Mouse (Mus musculus) gastrocnemius, postnatal 4 days (tissue): ENCODE data around the gene Sptbn4. TPM values are rescaled to one million over a fixed set of nuclear protein-coding genes. Genes with fewer than 3 reads are reported as not detected.

Experiments
- total RNA-seq, 2 experiments: library from RNA; stranded (reverse); gene quantifications; 2 replicates each; pipeline ENCODE4 v1.2.3; 2021

Gene Sptbn4
- total RNA-seq, 2 experiments from 2014 or later: 0.21 to 0.34 TPM

Other genes with a start within 250 kb of the Sptbn4 start
- gene Itpkc, start 219.0 kb downstream of the Sptbn4 start, total RNA-seq: 1 to 10 TPM; 7.2 to 8.5 TPM
- 10 to 100 TPM in 1 of 2 experiments, 1 to 10 TPM in 1; 8.6 to 10.3 TPM for gene Coq8b, start 214.7 kb downstream of the Sptbn4 start, total RNA-seq
- 10 to 100 TPM; 26.3 to 32.3 TPM for gene Numbl, start 189.3 kb downstream of the Sptbn4 start, total RNA-seq
- 100 to 1,000 TPM; 152 to 169 TPM for gene Ltbp4, start 110.0 kb downstream of the Sptbn4 start, total RNA-seq
- 10 to 100 TPM; 11.0 to 11.5 TPM for gene Shkbp1, start 91.7 kb downstream of the Sptbn4 start, total RNA-seq
- not detected for gene Gm20479, start 90.3 kb downstream of the Sptbn4 start, total RNA-seq
- gene Blvrb, start 292 bp upstream of the Sptbn4 start, total RNA-seq: 10 to 100 TPM; 29.0 to 36.5 TPM
- 10 to 100 TPM; 13.0 to 13.6 TPM for gene Sertad3, start 26.1 kb upstream of the Sptbn4 start, total RNA-seq
- 10 to 100 TPM; 15.6 to 16.2 TPM for gene Sertad1, start 39.2 kb upstream of the Sptbn4 start, total RNA-seq
- gene Prx, start 51.6 kb upstream of the Sptbn4 start, total RNA-seq: 10 to 100 TPM; 36.6 to 38.2 TPM
- gene Hipk4, start 75.6 kb upstream of the Sptbn4 start, total RNA-seq: 1 to 10 TPM in 1 of 2 experiments, under 1 TPM in 1; 0.73 to 1.1 TPM
- gene Pld3, start 105.5 kb upstream of the Sptbn4 start, total RNA-seq: 10 to 100 TPM; 45.0 to 47.7 TPM
- gene 2310022A10Rik, start 105.5 kb upstream of the Sptbn4 start, total RNA-seq: 100 to 1,000 TPM; 100 to 115 TPM
- gene Akt2, start 143.9 kb upstream of the Sptbn4 start, total RNA-seq: 100 to 1,000 TPM; 183 to 188 TPM
- gene Ttc9b, start 206.2 kb upstream of the Sptbn4 start, total RNA-seq: not detected
- gene Map3k10, start 226.9 kb upstream of the Sptbn4 start, total RNA-seq: 10 to 100 TPM; 19.2 to 20.0 TPM
- 1 to 10 TPM; 1.4 to 2.1 TPM for gene Zfp607b, start 241.7 kb upstream of the Sptbn4 start, total RNA-seq